Mouse (Mus musculus): ENCODE measurements around the gene Asna1. TPM values are rescaled to one million over a fixed set of nuclear protein-coding genes. Genes with fewer than 3 reads are reported as not detected.

Asna1 gene
- polyA plus RNA-seq, 3 experiments from 2014 or later: 50.0 to 67.9 (median 60.7) TPM

DNA sequence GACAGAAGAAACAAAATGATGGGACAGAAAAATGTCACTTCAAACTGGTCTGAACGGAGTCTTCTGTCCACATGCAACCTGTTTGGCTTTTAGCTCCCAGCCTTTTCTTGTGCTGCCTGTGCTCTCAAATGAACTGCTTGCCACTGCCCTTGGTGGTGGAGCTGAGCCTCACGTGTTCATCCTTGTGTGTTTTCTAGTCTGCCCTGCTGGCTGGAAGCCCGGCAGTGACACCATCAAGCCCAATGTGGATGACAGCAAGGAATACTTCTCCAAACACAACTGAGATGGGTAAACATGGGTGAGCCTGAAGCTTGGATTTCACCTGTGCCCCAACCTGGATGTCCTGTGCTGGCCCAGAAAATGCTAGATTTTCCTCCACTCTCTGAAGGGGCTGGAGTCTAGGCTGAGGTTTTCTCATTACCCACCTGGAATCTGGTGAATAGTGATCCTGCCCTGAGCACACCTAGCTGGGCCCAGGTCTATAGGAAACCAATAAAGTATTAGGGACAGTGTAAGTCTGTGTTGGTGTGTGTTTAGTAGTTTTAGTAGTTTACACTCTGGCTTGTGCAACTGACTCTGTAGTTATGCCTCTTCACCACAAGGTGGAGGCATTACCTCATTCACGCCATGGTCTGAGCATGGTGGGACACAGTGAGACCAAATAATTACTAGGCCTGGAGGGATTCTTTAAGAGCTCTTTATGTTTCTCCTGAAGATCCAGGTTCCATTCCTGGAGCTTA lies 51.1 kb downstream of the Asna1 start:
- no peak for ATAC-seq

DNA sequence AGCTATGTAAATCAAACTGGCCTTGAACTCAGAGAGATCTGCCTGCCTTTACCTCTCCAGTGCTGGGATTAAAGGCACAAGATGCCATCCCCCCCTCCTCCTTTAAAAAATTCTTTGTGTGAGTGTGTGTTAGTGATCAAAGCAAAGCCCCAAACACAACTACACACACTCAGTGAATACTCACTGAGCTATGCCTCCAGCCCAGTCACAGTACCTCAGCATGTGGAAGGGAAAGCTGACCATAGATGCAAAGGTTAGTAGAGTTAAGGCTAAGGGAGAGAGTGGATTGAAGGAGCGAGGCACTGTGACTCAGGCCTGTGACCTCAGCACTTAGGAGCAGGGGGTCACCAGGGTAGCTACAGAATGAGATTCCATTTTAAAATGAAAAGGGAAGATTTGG lies 52.0 kb downstream of the Asna1 start:
- no peak for ATAC-seq

DNA sequence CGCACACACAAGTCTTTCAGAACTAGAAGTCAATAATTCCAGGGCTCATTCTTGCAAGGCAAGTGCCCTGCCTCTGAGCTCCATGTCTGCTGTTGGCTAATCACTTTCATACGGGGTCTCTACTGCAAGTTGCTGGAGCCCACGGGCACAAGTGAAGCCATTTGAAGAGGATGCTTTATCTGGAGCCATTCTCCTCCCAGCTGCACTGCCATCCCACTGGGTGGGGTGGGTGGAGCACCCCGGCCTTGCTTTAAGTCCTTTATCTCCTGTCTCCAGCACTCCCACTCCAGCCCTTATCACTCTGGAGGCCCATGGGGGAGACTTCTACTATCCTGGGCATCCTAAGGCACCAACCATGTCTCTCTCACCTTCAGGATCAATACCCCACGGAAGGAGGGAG lies 54.2 kb downstream of the Asna1 start:
- no peak for ATAC-seq

DNA sequence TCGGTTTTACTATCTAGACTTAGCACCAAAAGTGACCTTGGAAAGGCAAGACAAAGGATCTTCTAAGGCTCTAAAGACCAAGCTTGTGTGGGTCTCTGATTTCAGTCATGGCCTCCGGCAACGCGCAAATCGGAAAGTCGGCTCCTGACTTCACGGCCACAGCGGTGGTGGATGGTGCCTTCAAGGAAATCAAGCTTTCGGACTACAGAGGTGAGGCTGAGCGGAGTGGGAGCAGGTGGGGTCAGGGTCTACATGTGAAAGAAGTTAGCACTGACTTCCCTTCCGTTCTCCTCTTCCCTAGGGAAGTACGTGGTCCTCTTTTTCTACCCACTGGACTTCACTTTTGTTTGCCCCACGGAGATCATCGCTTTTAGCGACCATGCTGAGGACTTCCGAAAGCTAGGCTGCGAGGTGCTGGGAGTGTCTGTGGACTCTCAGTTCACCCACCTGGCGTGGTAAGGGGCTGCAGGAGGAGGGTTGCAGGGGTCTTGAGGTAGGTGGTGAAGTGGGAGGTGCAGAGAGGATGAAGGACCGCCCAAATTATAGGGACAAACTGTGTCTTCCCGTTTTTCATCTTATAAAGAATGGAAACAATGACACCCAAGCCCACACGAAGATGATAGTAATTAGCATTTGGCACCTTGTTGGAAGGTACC lies 54.8 kb downstream of the Asna1 start:
- ATAC-seq: no peak

DNA sequence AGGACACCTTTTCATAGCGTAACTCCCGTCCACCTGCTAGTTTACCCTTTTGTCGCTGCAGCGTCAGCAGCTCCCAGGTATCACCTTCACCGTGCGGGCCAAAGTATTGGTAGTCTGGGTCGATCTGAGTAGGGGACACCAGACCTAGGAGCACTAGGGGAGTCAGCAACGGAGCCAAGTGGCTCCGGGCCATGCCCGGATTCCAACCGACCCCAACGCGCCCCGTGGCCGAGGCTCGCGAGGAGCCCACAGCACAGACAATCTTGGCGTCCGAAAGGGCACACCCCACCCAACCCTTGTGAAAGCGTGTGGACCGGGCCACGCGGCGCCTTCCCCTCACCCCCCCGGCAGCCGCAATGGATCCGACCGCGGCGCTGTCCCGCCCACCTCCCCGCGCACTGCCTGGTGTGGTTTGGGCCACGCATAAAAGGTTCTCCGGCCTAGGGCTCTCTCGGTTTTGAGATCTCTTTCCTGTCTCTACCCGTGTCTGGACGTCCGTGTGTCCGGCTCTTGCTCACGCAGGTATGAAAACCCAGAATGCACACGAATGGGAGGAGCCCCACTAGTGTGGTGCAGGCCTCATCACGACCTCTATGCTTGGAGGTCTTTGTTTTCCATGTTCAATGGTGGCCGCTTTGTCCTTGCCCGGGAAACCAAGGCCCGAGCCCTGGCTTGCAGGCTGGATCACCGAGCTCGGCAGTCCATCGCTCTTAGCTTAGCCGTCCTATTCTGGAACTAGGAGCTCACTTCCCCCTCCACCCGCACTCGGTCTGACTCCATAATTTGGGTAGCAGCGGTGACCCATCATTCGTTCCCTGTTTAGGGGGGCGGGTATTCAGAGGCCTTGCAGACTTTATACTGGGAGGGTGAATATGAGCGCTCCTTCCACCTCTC lies 55.6 kb downstream of the Asna1 start, which contains the start of the genes Gm49661, Prdx2 and Rnaseh2a:
TSS of gene Gm49661 (minus strand) at position 193 of the 894 bp plus-strand sequence.
TSS of gene Prdx2 (plus strand) at position 347 of the 894 bp plus-strand sequence.
TSS of gene Rnaseh2a (minus strand) at position 527 of the 894 bp plus-strand sequence.
- peak; percentile 34 for ATAC-seq

DNA sequence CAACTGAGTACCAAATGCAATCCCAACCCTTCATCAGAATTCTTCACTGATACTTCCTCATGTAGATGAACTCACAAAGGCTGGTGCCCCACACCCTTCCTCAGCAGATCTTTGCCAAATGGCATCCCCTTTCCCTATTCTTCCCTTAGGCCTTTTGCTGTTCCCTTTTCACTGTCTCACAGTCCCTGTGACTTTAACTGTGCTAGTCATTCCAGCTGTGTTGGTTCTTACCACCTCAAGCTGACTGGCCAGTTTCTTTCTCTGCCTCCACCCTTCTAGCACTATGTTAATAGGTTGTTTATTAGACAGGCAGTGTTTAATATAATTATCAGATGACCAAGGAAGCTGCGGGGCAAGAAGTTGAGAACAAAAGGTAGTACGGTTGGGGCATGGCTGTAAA lies 56.4 kb downstream of the Asna1 start:
- no peak for ATAC-seq

Other genes with a start within 250 kb of the Asna1 start
- gene Nfix, start 224.9 kb downstream of the Asna1 start, polyA plus RNA-seq (2017; shearing (Covaris generic)): 1 to 10 TPM in 2 of 3 experiments, under 1 TPM in 1; 0.92 to 6.3 (median 3.1) TPM
- gene Dand5, start 202.5 kb downstream of the Asna1 start, polyA plus RNA-seq (2017; shearing (Covaris generic)): 1 to 10 TPM; 4.7 to 5.6 (median 5.4) TPM
- 10 to 100 TPM; 14.6 to 16.7 (median 16.1) TPM for gene Gadd45gip1, start 193.8 kb downstream of the Asna1 start, polyA plus RNA-seq (2017; shearing (Covaris generic))
- 100 to 1,000 TPM; 128 to 152 (median 145) TPM for gene Rad23a, start 184.6 kb downstream of the Asna1 start, polyA plus RNA-seq (2017; shearing (Covaris generic))
- gene Calr, start 178.3 kb downstream of the Asna1 start, polyA plus RNA-seq (2017; shearing (Covaris generic)): 100 to 1,000 TPM; 278 to 341 (median 290) TPM
- gene Farsa, start 168.3 kb downstream of the Asna1 start, polyA plus RNA-seq (2017; shearing (Covaris generic)): 10 to 100 TPM; 48.1 to 76.0 (median 58.3) TPM
- gene Syce2, start 153.2 kb downstream of the Asna1 start, polyA plus RNA-seq (2017; shearing (Covaris generic)): 10 to 100 TPM in 1 of 3 experiments, 1 to 10 TPM in 2; 4.3 to 19.0 (median 6.8) TPM
- gene Gcdh, start 131.4 kb downstream of the Asna1 start, polyA plus RNA-seq (2017; shearing (Covaris generic)): 10 to 100 TPM; 14.5 to 19.9 (median 19.2) TPM
- gene Klf1, start 123.4 kb downstream of the Asna1 start, polyA plus RNA-seq (2017; shearing (Covaris generic)): not detected
- gene Dnase2a, start 116.7 kb downstream of the Asna1 start, polyA plus RNA-seq (2017; shearing (Covaris generic)): 10 to 100 TPM; 10.5 to 21.7 (median 20.0) TPM
- gene Mast1, start 87.9 kb downstream of the Asna1 start, polyA plus RNA-seq (2017; shearing (Covaris generic)): 1 to 10 TPM in 2 of 3 experiments, under 1 TPM in 1; 0.84 to 1.5 (median 1.1) TPM
- under 1 TPM in 1 of 3 experiments, not detected in 2; 0.28 TPM for gene Rtbdn, start 78.3 kb downstream of the Asna1 start, polyA plus RNA-seq (2017; shearing (Covaris generic))
- not detected for gene Gm49661, start 55.8 kb downstream of the Asna1 start, polyA plus RNA-seq (2017; shearing (Covaris generic))
- 100 to 1,000 TPM; 232 to 340 (median 290) TPM for gene Prdx2, start 55.7 kb downstream of the Asna1 start, polyA plus RNA-seq (2017; shearing (Covaris generic))
- 10 to 100 TPM; 57.0 to 88.9 (median 72.8) TPM for gene Rnaseh2a, start 55.5 kb downstream of the Asna1 start, polyA plus RNA-seq (2017; shearing (Covaris generic))
- gene Junb, start 46.6 kb downstream of the Asna1 start, polyA plus RNA-seq (2017; shearing (Covaris generic)): 10 to 100 TPM; 28.1 to 33.6 (median 33.1) TPM
- 1 to 10 TPM; 2.2 to 4.9 (median 4.6) TPM for gene Hook2, start 34.7 kb downstream of the Asna1 start, polyA plus RNA-seq (2017; shearing (Covaris generic))
- gene Best2, start 10.8 kb downstream of the Asna1 start, polyA plus RNA-seq (2017; shearing (Covaris generic)): not detected
- 10 to 100 TPM; 17.8 to 31.0 (median 24.1) TPM for gene Trir, start 1.5 kb upstream of the Asna1 start, polyA plus RNA-seq (2017; shearing (Covaris generic))
- gene Tnpo2, start 11.6 kb upstream of the Asna1 start, polyA plus RNA-seq (2017; shearing (Covaris generic)): 10 to 100 TPM; 13.8 to 18.7 (median 16.5) TPM
- 1 to 10 TPM; 2.3 to 4.8 (median 2.9) TPM for gene Fbxw9, start 34.8 kb upstream of the Asna1 start, polyA plus RNA-seq (2017; shearing (Covaris generic))
- 1 to 10 TPM in 2 of 3 experiments, not detected in 1; 1.9 to 3.3 TPM for gene Gm5741, start 42.7 kb upstream of the Asna1 start, polyA plus RNA-seq (2017; shearing (Covaris generic))
- 10 to 100 TPM; 29.3 to 40.4 (median 39.3) TPM for gene Dhps, start 46.5 kb upstream of the Asna1 start, polyA plus RNA-seq (2017; shearing (Covaris generic))
- gene Wdr83os, start 55.5 kb upstream of the Asna1 start, polyA plus RNA-seq (2017; shearing (Covaris generic)): 100 to 1,000 TPM; 114 to 166 (median 129) TPM
- 10 to 100 TPM; 34.8 to 44.2 (median 38.5) TPM for gene Wdr83, start 56.0 kb upstream of the Asna1 start, polyA plus RNA-seq (2017; shearing (Covaris generic))
- gene Man2b1, start 58.0 kb upstream of the Asna1 start, polyA plus RNA-seq (2017; shearing (Covaris generic)): 10 to 100 TPM; 80.8 to 94.7 (median 83.8) TPM
- gene Zfp791, start 97.8 kb upstream of the Asna1 start, polyA plus RNA-seq (2017; shearing (Covaris generic)): under 1 TPM in 1 of 3 experiments, not detected in 2; 0.15 TPM
- gene Cks1brt, start 126.6 kb upstream of the Asna1 start, polyA plus RNA-seq (2017; shearing (Covaris generic)): under 1 TPM in 1 of 3 experiments, not detected in 2; 0.21 TPM
- gene Olfr371, start 200.7 kb upstream of the Asna1 start, polyA plus RNA-seq (2017; shearing (Covaris generic)): not detected